Mouse (Mus musculus): ENCODE results near the gene Lmna. TPM values are rescaled to one million over a fixed set of nuclear protein-coding genes. Genes with fewer than 3 reads are reported as not detected.

Lmna gene
- polyA plus RNA-seq, 1 experiment: 353 TPM

DNA sequence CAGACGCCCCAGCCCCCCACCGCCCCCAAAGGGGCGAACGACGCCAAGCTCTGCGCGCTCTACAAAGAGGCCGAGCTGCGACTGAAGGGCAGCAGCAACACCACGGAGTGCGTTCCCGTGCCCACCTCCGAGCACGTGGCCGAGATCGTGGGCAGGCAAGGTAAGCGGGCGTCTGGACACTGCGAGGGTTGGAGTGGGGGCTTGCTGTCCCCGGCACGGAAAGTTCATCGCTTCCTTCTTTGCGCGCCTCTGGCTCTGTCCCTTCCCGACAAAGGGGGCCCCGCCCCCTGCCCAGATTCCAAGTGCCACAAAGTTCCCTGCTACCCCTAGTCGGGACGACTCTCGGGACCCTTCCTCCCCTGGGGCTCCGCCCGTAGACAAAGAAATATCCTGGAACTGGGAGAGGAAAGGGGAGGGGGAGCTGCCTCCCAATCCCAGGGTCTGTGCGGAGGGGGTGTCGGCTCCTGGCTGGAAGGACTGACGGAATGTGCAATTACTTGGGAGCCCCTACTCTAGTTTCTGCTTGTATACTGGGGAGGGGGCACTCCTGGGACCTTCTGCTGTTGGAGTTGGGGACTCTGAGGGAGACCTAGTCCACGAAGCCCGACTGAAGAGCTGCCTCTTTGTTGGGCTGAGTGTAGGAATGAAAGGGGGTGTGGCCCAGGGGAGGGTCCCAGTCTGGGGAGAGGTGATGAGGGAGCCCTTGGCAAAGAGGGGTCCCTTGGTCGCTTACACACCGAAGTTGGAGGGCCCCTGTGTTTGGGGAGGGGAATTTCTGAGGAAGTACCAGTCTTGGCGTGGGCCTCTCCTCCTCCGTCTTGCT is 23.1 kb upstream of the Lmna start:
- Histone ChIP-seq H3K27me3 (ENCODE audit: control insufficient read depth, insufficient read depth, low read length) (0 out of 2 replicates have a peak, but pooled peaks cover 6% of the 10 kb centered on the region), H3K27ac (ENCODE audit: insufficient read depth, low read depth, low read length) (no peak overlapping the region), H3K4me1 (ENCODE audit: control insufficient read depth, insufficient read depth, insufficient read length, low read length) (peaks cover 14% of the 10 kb centered on the region), H3K4me3 (ENCODE audit: low read depth, low read length) (peak overlapping the region; percentile 59), H3K36me3 (ENCODE audit: control insufficient read depth, insufficient read depth, low read length) (no peaks in the 10 kb centered on the region)
- TF ChIP-seq POLR2A (IDR thresholded peaks at IDR 0.05; ENCODE audit: low read depth, low read length) (no peak), CTCF (IDR thresholded peaks at IDR 0.05; ENCODE audit: extremely low read depth, insufficient read length, insufficient replicate concordance, low read depth, low read length) (no peak)
- 8% methylated on average over 39 of the region's 40 CpGs for WGBS

- peak within 1 kb of the TSS; percentile 98 for H3K4me3 ChIP-seq (ENCODE audit: low read depth, low read length)
- H3K27ac ChIP-seq (ENCODE audit: insufficient read depth, low read depth, low read length): no peak within 1 kb of the TSS
- H3K27me3 ChIP-seq (ENCODE audit: control insufficient read depth, insufficient read depth, low read length): 0 out of 2 replicates have a peak, but pooled peaks cover 6% of the 10 kb centered on the region
- H3K4me1 ChIP-seq (ENCODE audit: control insufficient read depth, insufficient read depth, insufficient read length, low read length): peaks cover 14% of the 10 kb centered on the region
- 3% methylated on average over 17 of the region's 31 CpGs for WGBS
- TF ChIP-seq POLR2A (IDR thresholded peaks at IDR 0.05; ENCODE audit: low read depth, low read length): no peak
- TF ChIP-seq CTCF (IDR thresholded peaks at IDR 0.05; ENCODE audit: extremely low read depth, insufficient read length, insufficient replicate concordance, low read depth, low read length): no peak
- H3K36me3 ChIP-seq (ENCODE audit: control insufficient read depth, insufficient read depth, low read length): no peaks in the 10 kb centered on the region
These were observed 22.5 kb upstream of the Lmna start, which contains the start of gene Mex3a for GRCm38 (mm10) chr3:88532299-88532674. Gene Mex3a (plus strand): TSS chr3:88532395.

- 1% methylated on average over 61 of the region's 63 CpGs for WGBS
- Histone ChIP-seq H3K27me3 (ENCODE audit: control insufficient read depth, insufficient read depth, low read length) (0 out of 2 replicates have a peak, but pooled peaks cover 6% of the 10 kb centered on the region), H3K27ac (ENCODE audit: insufficient read depth, low read depth, low read length) (no peak overlapping the region), H3K36me3 (ENCODE audit: control insufficient read depth, insufficient read depth, low read length) (no peaks in the 10 kb centered on the region), H3K4me3 (ENCODE audit: low read depth, low read length) (peak overlapping the region; percentile 98), H3K4me1 (ENCODE audit: control insufficient read depth, insufficient read depth, insufficient read length, low read length) (peaks cover 10% of the 10 kb centered on the region)
- no peak for TF ChIP-seq CTCF (IDR thresholded peaks at IDR 0.05; ENCODE audit: extremely low read depth, insufficient read length, insufficient replicate concordance, low read depth, low read length)
- TF ChIP-seq POLR2A (IDR thresholded peaks at IDR 0.05; ENCODE audit: low read depth, low read length): 0 out of 2 replicates have a peak, but pooled peaks have one; percentile 20
These were observed 21.9 kb upstream of the Lmna start for GRCm38 (mm10) chr3:88531348-88532298.

DNA sequence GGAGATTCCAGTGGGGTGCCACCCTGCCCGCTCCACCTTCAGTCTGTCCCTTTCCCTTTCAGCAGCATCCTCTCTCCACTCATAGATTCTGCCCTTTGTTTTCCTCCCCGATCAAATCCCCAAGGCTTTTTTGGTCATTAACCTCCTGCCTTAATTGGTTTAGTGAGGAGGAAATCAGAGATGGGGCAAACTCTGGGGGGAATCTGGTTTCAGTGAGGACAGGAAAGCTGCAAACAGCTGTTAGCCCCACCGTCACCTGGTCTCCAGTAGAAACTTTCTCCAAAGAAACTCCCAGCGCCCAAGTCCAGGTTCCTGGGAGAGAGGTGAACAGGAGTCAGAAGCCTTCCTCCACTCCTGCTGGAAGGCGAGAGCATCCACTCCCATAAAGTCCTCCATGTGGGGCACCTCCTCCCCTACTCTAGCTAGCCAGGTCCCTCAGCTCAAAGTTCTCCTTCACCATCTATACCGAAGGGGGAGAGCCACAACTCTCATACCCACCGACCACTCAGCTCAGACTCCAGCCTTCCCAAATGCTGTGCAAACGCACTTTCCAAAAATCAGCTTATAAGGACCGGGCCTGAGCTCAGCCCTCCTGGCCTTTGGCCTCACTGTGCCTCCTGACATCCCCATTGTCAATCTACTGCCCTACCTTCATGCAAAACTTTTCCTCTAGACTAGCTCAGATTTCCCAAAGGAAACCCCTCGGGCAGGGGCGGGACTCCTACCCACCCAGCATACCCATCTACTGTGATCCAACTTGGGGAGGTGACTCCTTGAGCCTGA is 20.5 kb upstream of the Lmna start:
- H3K4me1 ChIP-seq (ENCODE audit: control insufficient read depth, insufficient read depth, insufficient read length, low read length): peaks cover 3% of the 10 kb centered on the region
- no peak overlapping the region for H3K4me3 ChIP-seq (ENCODE audit: low read depth, low read length)
- TF ChIP-seq POLR2A (IDR thresholded peaks at IDR 0.05; ENCODE audit: low read depth, low read length) (no peak), CTCF (IDR thresholded peaks at IDR 0.05; ENCODE audit: extremely low read depth, insufficient read length, insufficient replicate concordance, low read depth, low read length) (no peak)
- no peaks in the 10 kb centered on the region for H3K36me3 ChIP-seq (ENCODE audit: control insufficient read depth, insufficient read depth, low read length)
- 0 out of 2 replicates have a peak, but pooled peaks cover 6% of the 10 kb centered on the region for H3K27me3 ChIP-seq (ENCODE audit: control insufficient read depth, insufficient read depth, low read length)
- 56% methylated on average over 11 of the region's 11 CpGs for WGBS
- no peak overlapping the region for H3K27ac ChIP-seq (ENCODE audit: insufficient read depth, low read depth, low read length)

DNA sequence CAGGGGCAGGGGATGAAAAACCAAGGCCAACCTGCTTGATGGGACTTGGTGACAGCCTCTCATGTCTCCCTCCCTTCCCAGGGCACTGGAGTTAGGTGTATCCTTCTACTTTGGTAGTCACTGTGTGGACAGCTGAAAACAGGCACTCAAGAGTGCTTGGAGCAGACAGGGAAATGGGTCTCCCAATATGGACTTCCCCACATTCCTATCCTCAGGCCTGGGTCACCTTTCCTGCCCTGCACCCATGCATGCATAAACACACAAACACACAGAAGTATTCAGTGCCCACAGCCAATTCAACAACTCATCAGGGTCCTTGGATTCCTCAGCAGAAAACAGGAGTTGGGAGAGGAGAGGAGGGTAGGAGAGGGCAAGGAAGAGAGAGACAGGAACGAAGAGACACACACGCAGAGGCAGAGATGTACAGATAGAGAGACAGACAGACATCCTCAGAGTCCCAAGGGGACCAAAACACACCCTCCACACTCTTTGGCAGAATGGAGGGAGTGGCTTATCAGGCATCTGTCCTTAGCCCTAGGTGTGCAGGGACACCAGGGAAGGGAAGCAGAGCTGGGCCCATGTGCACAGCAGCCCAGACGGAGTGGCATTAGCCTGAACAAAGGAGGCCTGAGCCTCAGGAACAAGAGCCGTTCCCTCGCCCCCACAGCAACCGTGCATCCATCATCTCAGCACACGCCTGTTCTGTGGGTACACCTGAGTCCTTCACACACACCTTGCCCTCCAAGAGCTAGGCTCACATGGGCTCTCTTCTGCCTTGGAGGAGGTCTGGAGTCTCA is 19.6 kb upstream of the Lmna start:
- 79% methylated on average over 7 of the region's 7 CpGs for WGBS
- no peaks in the 10 kb centered on the region for H3K36me3 ChIP-seq (ENCODE audit: control insufficient read depth, insufficient read depth, low read length)
- no peak overlapping the region for H3K4me3 ChIP-seq (ENCODE audit: low read depth, low read length)
- H3K27me3 ChIP-seq (ENCODE audit: control insufficient read depth, insufficient read depth, low read length): 0 out of 2 replicates have a peak, but pooled peaks cover 6% of the 10 kb centered on the region
- no peak overlapping the region for H3K27ac ChIP-seq (ENCODE audit: insufficient read depth, low read depth, low read length)
- TF ChIP-seq CTCF (IDR thresholded peaks at IDR 0.05; ENCODE audit: extremely low read depth, insufficient read length, insufficient replicate concordance, low read depth, low read length): no peak
- no peak for TF ChIP-seq POLR2A (IDR thresholded peaks at IDR 0.05; ENCODE audit: low read depth, low read length)
- H3K4me1 ChIP-seq (ENCODE audit: control insufficient read depth, insufficient read depth, insufficient read length, low read length): peaks cover 3% of the 10 kb centered on the region

DNA sequence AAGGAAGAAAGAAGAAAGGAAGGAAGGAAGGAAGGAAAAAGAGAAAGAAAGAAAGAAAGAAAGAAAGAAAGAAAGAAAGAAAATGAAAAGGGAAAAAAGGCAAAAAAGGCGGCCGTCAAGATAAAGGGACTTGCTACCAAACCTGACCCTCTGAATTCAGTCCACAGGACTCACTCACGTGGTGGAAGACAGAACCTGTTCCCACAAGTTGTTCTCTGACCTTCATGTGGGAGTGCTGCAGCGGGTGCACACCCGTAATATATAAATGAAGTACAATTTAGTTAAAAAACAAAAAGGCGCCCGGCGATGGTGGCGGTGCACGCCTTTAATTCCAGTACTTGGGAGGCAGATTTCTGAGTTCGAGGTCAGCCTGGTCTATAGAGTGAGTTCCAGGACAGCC is 18.9 kb upstream of the Lmna start:
- H3K4me3 ChIP-seq (ENCODE audit: low read depth, low read length): no peak overlapping the region
- peaks cover 3% of the 10 kb centered on the region for H3K4me1 ChIP-seq (ENCODE audit: control insufficient read depth, insufficient read depth, insufficient read length, low read length)
- TF ChIP-seq POLR2A (IDR thresholded peaks at IDR 0.05; ENCODE audit: low read depth, low read length): no peak
- TF ChIP-seq CTCF (IDR thresholded peaks at IDR 0.05; ENCODE audit: extremely low read depth, insufficient read length, insufficient replicate concordance, low read depth, low read length): no peak
- 0 out of 2 replicates have a peak, but pooled peaks cover 6% of the 10 kb centered on the region for H3K27me3 ChIP-seq (ENCODE audit: control insufficient read depth, insufficient read depth, low read length)
- WGBS: 83% methylated on average over 11 of the region's 11 CpGs
- no peak overlapping the region for H3K27ac ChIP-seq (ENCODE audit: insufficient read depth, low read depth, low read length)
- H3K36me3 ChIP-seq (ENCODE audit: control insufficient read depth, insufficient read depth, low read length): no peaks in the 10 kb centered on the region

Measured in small intestine, adult 2 months (tissue).